Mouse (Mus musculus) ES-E14 (cell line): ENCODE measurements at regions not wholly inside any gene's neighbourhood (a gene's known extent, or its start where the extent isn't known, plus 50 kb on each side); places are given as distances from the start of the nearest gene placed in this dataset.

Experiments used
- CHD2 ChIP-seq: IDR thresholded peaks from 2 replicates; pipeline ENCODE4 v1.6.1; 2014; ENCODE audit warnings: mild to moderate bottlenecking, low read depth, low read length, inconsistent platforms
- HCFC1 ChIP-seq: IDR thresholded peaks from 2 replicates; pipeline ENCODE4 v1.6.1; 2012; ENCODE audit warnings: low read length, inconsistent platforms, borderline replicate concordance; ENCODE audit not compliant: insufficient read depth
- ZNF384 ChIP-seq: IDR thresholded peaks from 2 replicates; pipeline ENCODE4 v1.6.1; 2012; ENCODE audit warnings: low read depth, low read length, inconsistent platforms

GRCm38 (mm10) chr8:8801578-8801977 lies 111.3 kb upstream of the Arglu1 start:
- TF ChIP-seq HCFC1 (no peak), CHD2 (no peak), ZNF384 (no peak)
